Mouse (Mus musculus) liver, embryonic 11.5 days (tissue): ENCODE results near the gene Siah3. TPM values are rescaled to one million over a fixed set of nuclear protein-coding genes. Genes with fewer than 3 reads are reported as not detected.

ENCODE experiments used
- ATAC-seq: fragments of 200-750 bp; cut with Nextera tagmentation; replicated peaks from 2 replicates; pipeline ENCODE4 v1.8.0; 2017; ENCODE audit warnings: moderate number of reproducible peaks, mild to moderate bottlenecking, moderate TSS enrichment, moderate library complexity; ENCODE audit not compliant: low FRiP score
- DNase-seq: peaks from one replicate; pipeline ENCODE4 v3.0.0-alpha.2; 2017; ENCODE audit warnings: low spot score
- H3K27ac ChIP-seq: fragments of 300-500 bp; sonication (generic); 2 replicates; pipeline ENCODE4 v1.5.1; 2014; ENCODE audit warnings: mild to moderate bottlenecking, low read depth, low read length, control low read depth
- H3K27me3 ChIP-seq: fragments of 300-500 bp; sonication (generic); replicated peaks from 2 replicates; pipeline ENCODE4 v1.6.1; 2014; ENCODE audit warnings: low read length, mixed read lengths; ENCODE audit not compliant: control insufficient read depth, insufficient read depth
- H3K36me3 ChIP-seq: fragments of 300-500 bp; sonication (generic); 2 replicates; pipeline ENCODE4 v1.6.1; 2014; ENCODE audit warnings: mild to moderate bottlenecking, low read length, moderate library complexity, mixed read lengths; ENCODE audit not compliant: control insufficient read depth, insufficient read depth
- H3K4me1 ChIP-seq: fragments of 300-500 bp; sonication (generic); replicated peaks from 2 replicates; pipeline ENCODE4 v1.6.1; 2014; ENCODE audit warnings: low read length, mixed read lengths; ENCODE audit not compliant: control insufficient read depth, insufficient read depth
- H3K4me2 ChIP-seq: fragments of 300-500 bp; sonication (generic); 2 replicates; pipeline ENCODE4 v1.6.1; 2014; ENCODE audit warnings: mild to moderate bottlenecking, control low read depth, moderate library complexity
- H3K4me3 ChIP-seq: fragments of 300-500 bp; sonication (generic); 2 replicates; pipeline ENCODE4 v1.5.1; 2014; ENCODE audit warnings: low read depth, low read length, control low read depth
- H3K9ac ChIP-seq: fragments of 300-500 bp; sonication (generic); 2 replicates; pipeline ENCODE4 v1.6.1; 2014; ENCODE audit warnings: low read depth, low read length, control low read depth
- H3K9me3 ChIP-seq: fragments of 300-500 bp; sonication (generic); 2 replicates; pipeline ENCODE4 v1.6.1; 2016; ENCODE audit warnings: low read length, inconsistent platforms, mixed read lengths; ENCODE audit not compliant: control insufficient read depth
- WGBS: fragments of 180-500 bp; shearing (Covaris S2); extraction: QIAGEN DNeasy Blood & Tissue Kit; methylation state at CpG from one replicate; pipeline ENCODE4 v1.1.7; 2014; 5-methylcytosine and 5-hydroxymethylcytosine counted together
- polyA plus RNA-seq: library from polyadenylated mRNA; unstranded; fragments of >200 nt; fragmentation: Nextera tagmentation; extraction: Ambion mirVana; gene quantifications from 2 replicates; pipeline ENCODE4 v1.2.1, GENCODE M21; 2014

Gene Siah3
- polyA plus RNA-seq, 1 experiment from 2014 or later: 0.19 TPM

GRCm38 (mm10) chr14:75482231-75483175, 26.7 kb downstream of the Siah3 start:
- Histone ChIP-seq H3K9me3 (no peaks in the 10 kb centered on the region), H3K9ac (no peak overlapping the region), H3K27ac (no peak overlapping the region), H3K4me1 (no peaks in the 10 kb centered on the region), H3K4me3 (no peak overlapping the region), H3K27me3 (no peaks in the 10 kb centered on the region), H3K4me2 (no peak overlapping the region), H3K36me3 (no peaks in the 10 kb centered on the region)
- DNase-seq: no peak
- 77% methylated on average over 15 of the region's 15 CpGs for WGBS
- ATAC-seq: no peak

DNA sequence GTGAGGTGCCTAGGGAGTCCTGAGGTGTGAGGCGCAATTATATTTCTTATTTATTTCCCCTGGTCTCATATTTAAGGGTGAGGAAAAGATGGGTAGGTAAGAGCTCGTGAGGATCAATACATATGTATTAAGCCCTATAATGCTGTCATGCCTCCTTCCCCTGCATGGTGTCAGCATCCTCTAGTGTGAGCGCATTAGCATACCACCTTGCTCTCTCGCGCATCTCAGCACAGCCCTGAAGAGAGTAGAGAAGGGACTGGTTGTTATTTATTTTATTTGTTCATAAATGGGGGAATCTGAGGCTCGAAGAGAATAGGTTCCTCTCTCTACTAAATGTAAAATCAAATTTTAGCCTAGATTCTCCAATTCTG, 27.4 kb downstream of the Siah3 start:
- Histone ChIP-seq H3K36me3 (no peaks in the 10 kb centered on the region), H3K4me3 (no peak overlapping the region), H3K4me1 (no peaks in the 10 kb centered on the region), H3K27ac (no peak overlapping the region), H3K9me3 (no peaks in the 10 kb centered on the region), H3K9ac (no peak overlapping the region), H3K4me2 (no peak overlapping the region), H3K27me3 (no peaks in the 10 kb centered on the region)
- DNase-seq: no peak
- ATAC-seq: no peak
- 90% methylated on average over 6 of the region's 6 CpGs for WGBS

- H3K4me3 ChIP-seq: no peak overlapping the region
- H3K4me1 ChIP-seq: no peaks in the 10 kb centered on the region
- H3K9me3 ChIP-seq: no peaks in the 10 kb centered on the region
- ATAC-seq (no peak), DNase-seq (no peak)
- no peak overlapping the region for H3K27ac ChIP-seq
- H3K36me3 ChIP-seq: no peaks in the 10 kb centered on the region
- WGBS: 82% methylated on average over 7 of the region's 7 CpGs
- no peaks in the 10 kb centered on the region for H3K27me3 ChIP-seq
- no peak overlapping the region for H3K4me2 ChIP-seq
- no peak overlapping the region for H3K9ac ChIP-seq
Measured at GRCm38 (mm10) chr14:75487932-75488331, 32.1 kb downstream of the Siah3 start.

DNA sequence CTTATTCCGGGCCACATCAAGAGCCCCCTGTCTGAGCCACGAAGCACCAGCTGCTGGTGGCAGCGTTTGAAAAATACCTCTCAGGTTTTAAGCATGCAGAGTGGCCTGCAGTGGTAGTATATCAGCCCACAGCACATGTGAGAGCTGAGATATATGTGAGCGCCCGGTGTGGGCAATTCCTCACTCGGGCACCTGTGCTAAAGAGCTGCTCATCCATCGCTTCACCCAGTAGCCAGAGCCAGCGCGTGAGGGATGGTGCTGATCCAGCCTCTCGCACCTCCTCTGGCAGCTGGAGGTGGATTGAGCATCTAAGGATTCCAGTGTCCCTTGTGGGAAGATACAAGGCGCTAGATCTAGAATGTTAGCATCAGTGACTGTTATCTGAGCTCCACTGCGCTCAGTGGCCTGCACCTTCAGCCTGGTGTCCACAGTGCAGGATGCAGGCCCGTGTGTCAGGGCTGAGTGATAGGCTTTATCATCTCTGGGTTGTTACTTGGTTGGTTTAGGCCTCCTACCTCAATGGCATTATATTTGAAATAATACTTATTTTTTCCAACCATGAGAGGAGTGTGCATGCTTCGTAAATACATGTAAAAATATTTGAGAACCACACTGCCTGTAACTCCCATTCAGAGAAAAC, 37.9 kb downstream of the Siah3 start:
- no peak overlapping the region for H3K27ac ChIP-seq
- ATAC-seq (no peak), DNase-seq (no peak)
- H3K27me3 ChIP-seq: no peaks in the 10 kb centered on the region
- no peak overlapping the region for H3K4me2 ChIP-seq
- H3K36me3 ChIP-seq: no peaks in the 10 kb centered on the region
- no peak overlapping the region for H3K4me3 ChIP-seq
- WGBS: 84% methylated on average over 14 of the region's 14 CpGs
- no peaks in the 10 kb centered on the region for H3K9me3 ChIP-seq
- no peak overlapping the region for H3K9ac ChIP-seq
- H3K4me1 ChIP-seq: no peaks in the 10 kb centered on the region

- no peaks in the 10 kb centered on the region for H3K9me3 ChIP-seq
- H3K4me1 ChIP-seq: no peaks in the 10 kb centered on the region
- ATAC-seq (no peak), DNase-seq (no peak)
- no peak overlapping the region for H3K4me3 ChIP-seq
- no peak overlapping the region for H3K4me2 ChIP-seq
- H3K27ac ChIP-seq: no peak overlapping the region
- H3K36me3 ChIP-seq: no peaks in the 10 kb centered on the region
- WGBS: 72% methylated on average over 6 of the region's 6 CpGs
- H3K27me3 ChIP-seq: no peaks in the 10 kb centered on the region
- no peak overlapping the region for H3K9ac ChIP-seq
Measured at GRCm38 (mm10) chr14:75494926-75495325, 39.1 kb downstream of the Siah3 start.

DNA sequence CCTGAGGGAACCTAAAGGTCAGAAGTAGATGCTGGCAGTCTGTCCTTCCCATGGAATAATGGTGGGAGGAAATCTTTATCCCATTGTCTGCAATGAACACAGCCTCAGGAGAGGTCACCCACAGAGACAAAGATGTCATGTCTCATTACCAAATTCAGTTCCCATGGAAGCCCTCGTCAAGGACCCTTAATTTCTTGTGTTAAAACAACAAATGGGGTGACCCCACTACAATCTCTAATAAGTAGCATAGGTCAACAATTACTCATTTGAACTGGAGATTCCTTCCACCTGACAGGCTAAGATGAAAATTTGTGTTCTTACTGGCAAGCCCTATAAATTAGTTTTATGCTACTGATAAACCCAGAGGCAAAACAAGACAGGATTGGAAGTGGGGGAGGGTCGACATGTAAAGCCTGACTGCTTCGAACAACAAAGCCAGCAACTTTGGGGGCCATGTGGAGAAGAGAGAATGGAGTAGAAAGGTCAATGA, 45.8 kb downstream of the Siah3 start:
- Histone ChIP-seq H3K27ac (no peak overlapping the region), H3K9me3 (no peaks in the 10 kb centered on the region), H3K9ac (no peak overlapping the region), H3K4me1 (no peaks in the 10 kb centered on the region), H3K4me2 (no peak overlapping the region), H3K36me3 (no peaks in the 10 kb centered on the region), H3K27me3 (no peaks in the 10 kb centered on the region), H3K4me3 (no peak overlapping the region)
- WGBS: 68% methylated on average over 3 of the region's 3 CpGs
- ATAC-seq (no peak), DNase-seq (no peak)

- ATAC-seq (no peak), DNase-seq (no peak)
- Histone ChIP-seq H3K27me3 (no peaks in the 10 kb centered on the region), H3K9ac (no peak overlapping the region), H3K4me2 (no peak overlapping the region), H3K9me3 (no peaks in the 10 kb centered on the region), H3K4me1 (no peaks in the 10 kb centered on the region), H3K27ac (no peak overlapping the region), H3K36me3 (no peaks in the 10 kb centered on the region), H3K4me3 (no peak overlapping the region)
- WGBS: 72% methylated on average over 8 of the region's 8 CpGs
Measured at GRCm38 (mm10) chr14:75502446-75502845, 46.7 kb downstream of the Siah3 start.

DNA sequence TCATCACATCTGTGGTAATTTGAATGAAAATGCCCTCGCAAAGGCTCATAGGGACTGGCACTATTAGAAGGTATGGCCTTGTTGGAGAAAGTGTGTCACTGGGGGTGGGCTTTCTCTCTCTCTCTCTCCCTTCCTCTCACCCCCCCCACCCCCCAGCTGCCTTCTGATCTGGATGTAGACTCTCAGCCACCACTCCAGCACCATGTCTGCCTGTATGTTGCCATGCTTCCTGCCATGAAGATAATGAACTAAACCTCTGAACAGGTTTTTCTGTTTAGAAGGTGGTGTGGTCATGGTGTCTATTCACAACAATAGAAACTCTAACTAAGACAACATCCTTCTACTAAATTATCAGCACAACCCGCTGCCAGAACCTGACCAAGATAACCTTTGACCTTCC, 48.5 kb downstream of the Siah3 start:
- 44% methylated on average over 2 of the region's 2 CpGs for WGBS
- Histone ChIP-seq H3K27me3 (no peaks in the 10 kb centered on the region), H3K9ac (no peak overlapping the region), H3K4me2 (no peak overlapping the region), H3K27ac (no peak overlapping the region), H3K9me3 (no peaks in the 10 kb centered on the region), H3K4me3 (no peak overlapping the region), H3K36me3 (no peaks in the 10 kb centered on the region), H3K4me1 (no peaks in the 10 kb centered on the region)
- DNase-seq (no peak), ATAC-seq (no peak)
